Mouse (Mus musculus) thymus, adult 2 months (tissue): Measurements from ENCODE around the gene Sufu.

ENCODE experiments used
- CTCF ChIP-seq: fragments of 200-500 bp; IDR thresholded peaks from 2 replicates; pipeline ENCODE4 v1.5.1; 2012; ENCODE audit warnings: mild to moderate bottlenecking, control low read depth, low read length, moderate library complexity, borderline replicate concordance; ENCODE audit not compliant: control insufficient read depth, poor library complexity, insufficient read depth; ENCODE audit errors: extremely low read depth
- POLR2A ChIP-seq: fragments of 200-500 bp; IDR thresholded peaks from 2 replicates; pipeline ENCODE4 v1.6.1; 2012; ENCODE audit warnings: mild to moderate bottlenecking, low read length, control low read depth, moderate library complexity; ENCODE audit not compliant: control insufficient read depth, poor library complexity, insufficient read depth; ENCODE audit errors: extremely low read depth

DNA sequence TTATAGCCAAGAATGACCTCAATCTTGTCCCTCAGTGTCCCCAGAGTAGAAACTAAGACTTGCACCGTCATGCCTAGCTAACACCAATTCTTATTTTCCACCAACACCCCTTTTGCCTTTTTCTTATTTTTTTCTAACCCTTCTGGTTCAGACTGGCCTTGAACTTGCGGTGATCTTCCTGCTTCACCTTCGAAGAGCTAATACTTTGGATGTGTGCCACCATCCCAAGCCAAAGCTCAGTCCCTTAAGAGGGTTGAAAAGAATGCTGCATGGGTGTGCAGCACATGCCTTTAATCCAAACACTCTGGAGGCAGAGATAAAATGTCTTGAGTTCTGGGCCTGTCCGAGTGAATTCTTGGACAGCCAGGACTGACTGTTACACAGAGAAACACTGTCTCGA, 113.7 kb downstream of the Sufu start:
- no peak for TF ChIP-seq CTCF
- no peak for TF ChIP-seq POLR2A
